Mouse (Mus musculus): ENCODE results near the gene Rpl22. TPM values are rescaled to one million over a fixed set of nuclear protein-coding genes. Genes with fewer than 3 reads are reported as not detected.

The Rpl22 gene
- polyA plus RNA-seq, 1 experiment from 2014 or later, result 372 TPM

- no peak overlapping the region for H3K27ac ChIP-seq (replicated peaks)
- no peak overlapping the region for H3K4me2 ChIP-seq (replicated peaks; ENCODE audit: low read depth)
- no peak for ATAC-seq (ENCODE audit: low FRiP score, low TSS enrichment)
- H3K4me1 ChIP-seq (replicated peaks; ENCODE audit: control insufficient read depth, insufficient read depth), result no peaks in the 10 kb centered on the region
- no peak for TF ChIP-seq EP300 (optimal IDR thresholded peaks at IDR 0.05)
- TF ChIP-seq CTCF (IDR thresholded peaks at IDR 0.05; ENCODE audit: low read depth), result no peak
- WGBS, result 27% methylated on average over 8 of the region's 8 CpGs
- no peaks in the 10 kb centered on the region for H3K36me3 ChIP-seq (ENCODE audit: control insufficient read depth, insufficient read depth, low read length)
- DNase-seq (ENCODE audit: low spot score), result no peak
- no peak overlapping the region for H3K9ac ChIP-seq (ENCODE audit: low read length)
- no peak overlapping the region for H3K4me3 ChIP-seq (ENCODE audit: low read depth, low read length)
- no peaks in the 10 kb centered on the region for H3K27me3 ChIP-seq (ENCODE audit: control insufficient read depth, insufficient read depth, low read length)
- H3K9me3 ChIP-seq (ENCODE audit: control insufficient read depth, low read length), result no peaks in the 10 kb centered on the region
Observed at GRCm38 (mm10) chr4:152350722-152351421, 25.3 kb downstream of the Rpl22 start.

DNA sequence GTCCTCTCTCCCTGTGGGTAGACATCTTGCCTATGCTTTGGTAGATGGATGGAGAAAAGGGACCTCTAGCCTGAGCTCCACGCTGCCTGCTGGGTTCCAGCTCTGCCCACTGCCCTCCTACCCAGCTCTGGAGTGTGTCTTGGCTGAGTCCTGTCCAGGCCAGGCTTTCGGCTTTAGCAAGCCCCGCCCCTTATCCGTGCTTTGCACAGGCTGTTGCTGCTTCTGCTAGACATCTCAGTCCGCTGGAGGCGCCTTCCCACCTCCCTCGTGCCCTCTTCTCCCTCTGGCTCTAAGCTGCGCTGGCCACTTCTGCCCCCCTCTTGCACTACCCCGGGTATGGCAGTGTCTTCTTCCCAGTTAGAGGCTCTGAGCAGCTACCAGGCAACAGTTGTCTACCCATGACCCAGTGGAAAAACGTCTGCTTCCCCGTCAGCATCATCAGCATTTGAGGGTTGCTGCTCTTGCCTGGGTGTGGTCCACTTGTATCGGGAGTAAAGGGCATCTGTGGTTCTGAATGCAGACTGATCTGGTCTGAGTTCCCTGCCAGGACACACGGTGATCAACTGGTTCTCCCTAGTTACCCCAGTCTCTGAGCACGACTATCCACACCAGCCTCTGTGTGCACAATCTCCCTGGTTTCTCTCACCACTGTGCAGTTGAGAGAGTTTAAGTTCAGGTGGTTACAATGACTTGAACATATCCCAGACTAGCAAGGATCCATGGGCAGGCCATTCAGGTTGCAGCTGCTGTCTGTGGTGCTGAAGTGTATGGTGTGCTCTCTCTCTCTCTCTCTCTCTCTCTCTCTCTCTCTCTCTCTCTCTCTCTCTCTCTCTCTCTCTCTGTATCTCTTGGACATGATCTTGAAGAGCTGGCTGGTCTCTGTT is 26.1 kb downstream of the Rpl22 start:
- H3K9me3 ChIP-seq (ENCODE audit: control insufficient read depth, low read length), result no peaks in the 10 kb centered on the region
- no peak overlapping the region for H3K27ac ChIP-seq (replicated peaks)
- no peak overlapping the region for H3K4me3 ChIP-seq (ENCODE audit: low read depth, low read length)
- no peaks in the 10 kb centered on the region for H3K4me1 ChIP-seq (replicated peaks; ENCODE audit: control insufficient read depth, insufficient read depth)
- no peaks in the 10 kb centered on the region for H3K27me3 ChIP-seq (ENCODE audit: control insufficient read depth, insufficient read depth, low read length)
- H3K9ac ChIP-seq (ENCODE audit: low read length), result no peak overlapping the region
- ATAC-seq (ENCODE audit: low FRiP score, low TSS enrichment), result 0 out of 2 replicates have a peak, but pooled peaks have one; percentile 33
- peak; percentile 31 for DNase-seq (ENCODE audit: low spot score)
- no peak overlapping the region for H3K4me2 ChIP-seq (replicated peaks; ENCODE audit: low read depth)
- no peaks in the 10 kb centered on the region for H3K36me3 ChIP-seq (ENCODE audit: control insufficient read depth, insufficient read depth, low read length)
- TF ChIP-seq CTCF (IDR thresholded peaks at IDR 0.05; ENCODE audit: low read depth) (no peak), EP300 (optimal IDR thresholded peaks at IDR 0.05) (no peak)
- WGBS, result 13% methylated on average over 11 of the region's 14 CpGs

DNA sequence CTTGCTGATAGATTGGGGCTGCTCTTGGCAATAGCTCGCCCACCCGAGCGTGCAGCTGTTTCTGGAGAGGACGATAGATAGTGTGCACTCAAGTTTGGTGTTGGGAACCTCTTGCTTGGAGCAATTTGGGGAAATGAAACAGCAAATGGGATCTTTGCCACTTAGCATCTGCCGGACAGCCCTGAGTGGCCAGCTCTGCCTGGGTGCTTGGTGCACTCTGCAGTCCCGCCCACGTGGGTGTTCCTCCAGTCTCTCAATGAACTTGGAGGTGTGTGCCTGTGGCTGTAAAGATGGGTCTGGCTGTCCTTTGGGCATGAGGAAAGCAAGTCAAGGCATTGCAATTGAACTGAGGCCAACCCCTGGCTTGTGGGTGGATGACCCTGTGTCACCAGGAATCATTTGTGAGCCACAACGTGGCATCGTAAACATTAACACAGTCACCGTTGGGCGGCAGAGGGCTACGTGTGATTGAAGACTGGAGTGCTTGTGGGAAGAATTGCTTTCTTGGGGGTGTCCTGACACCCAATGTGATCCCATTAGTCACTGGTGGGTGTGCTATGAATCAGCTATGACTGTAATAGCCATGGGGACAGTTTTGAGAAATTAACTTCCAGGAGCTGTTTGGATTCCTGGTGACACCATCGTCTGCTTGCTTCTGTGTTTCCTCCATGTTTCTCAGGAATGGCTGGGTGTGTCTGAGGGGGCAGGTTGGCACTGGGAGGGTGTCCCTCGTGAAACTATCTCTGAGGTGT is 28.5 kb downstream of the Rpl22 start:
- H3K4me1 ChIP-seq (replicated peaks; ENCODE audit: control insufficient read depth, insufficient read depth), result no peaks in the 10 kb centered on the region
- no peak for TF ChIP-seq EP300 (optimal IDR thresholded peaks at IDR 0.05)
- no peak overlapping the region for H3K9ac ChIP-seq (ENCODE audit: low read length)
- H3K27me3 ChIP-seq (ENCODE audit: control insufficient read depth, insufficient read depth, low read length), result no peaks in the 10 kb centered on the region
- no peak for ATAC-seq (ENCODE audit: low FRiP score, low TSS enrichment)
- H3K4me2 ChIP-seq (replicated peaks; ENCODE audit: low read depth), result no peak overlapping the region
- no peaks in the 10 kb centered on the region for H3K36me3 ChIP-seq (ENCODE audit: control insufficient read depth, insufficient read depth, low read length)
- no peak overlapping the region for H3K4me3 ChIP-seq (ENCODE audit: low read depth, low read length)
- no peak for DNase-seq (ENCODE audit: low spot score)
- H3K9me3 ChIP-seq (ENCODE audit: control insufficient read depth, low read length), result no peaks in the 10 kb centered on the region
- 68% methylated on average over 14 of the region's 14 CpGs for WGBS
- H3K27ac ChIP-seq (replicated peaks), result no peak overlapping the region

- Histone ChIP-seq H3K9ac (ENCODE audit: low read length) (no peak overlapping the region), H3K27ac (replicated peaks) (no peak overlapping the region), H3K9me3 (ENCODE audit: control insufficient read depth, low read length) (no peaks in the 10 kb centered on the region), H3K4me2 (replicated peaks; ENCODE audit: low read depth) (no peak overlapping the region), H3K27me3 (ENCODE audit: control insufficient read depth, insufficient read depth, low read length) (no peaks in the 10 kb centered on the region), H3K36me3 (ENCODE audit: control insufficient read depth, insufficient read depth, low read length) (no peaks in the 10 kb centered on the region), H3K4me1 (replicated peaks; ENCODE audit: control insufficient read depth, insufficient read depth) (no peaks in the 10 kb centered on the region), H3K4me3 (ENCODE audit: low read depth, low read length) (no peak overlapping the region)
- TF ChIP-seq CTCF (IDR thresholded peaks at IDR 0.05; ENCODE audit: low read depth) (no peak), EP300 (optimal IDR thresholded peaks at IDR 0.05) (no peak)
- no peak for DNase-seq (ENCODE audit: low spot score)
- 72% methylated on average over 7 of the region's 7 CpGs for WGBS
- ATAC-seq (ENCODE audit: low FRiP score, low TSS enrichment), result no peak
Observed at GRCm38 (mm10) chr4:152355672-152356071, 30.1 kb downstream of the Rpl22 start.

DNA sequence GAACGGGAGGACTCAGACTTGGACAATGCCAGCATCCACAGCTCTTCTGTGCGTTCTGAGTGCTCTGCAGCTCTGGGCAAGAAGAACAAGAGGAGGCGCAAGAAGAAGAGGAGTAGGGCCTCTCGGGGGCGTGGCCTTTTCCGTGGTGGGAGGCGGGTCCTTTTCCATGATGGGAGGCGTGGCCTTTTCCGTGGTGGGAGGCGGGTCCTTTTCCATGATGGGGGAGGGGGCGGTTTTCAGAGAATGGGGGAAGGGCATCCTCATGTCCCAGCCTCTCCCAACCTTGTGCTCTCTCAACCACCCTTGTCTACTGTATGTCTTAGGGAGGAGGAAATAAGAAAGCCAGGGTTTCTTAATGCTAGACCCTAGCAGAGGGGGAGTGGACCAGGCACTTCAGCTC is 34.2 kb downstream of the Rpl22 start:
- TF ChIP-seq EP300 (optimal IDR thresholded peaks at IDR 0.05), result no peak
- TF ChIP-seq CTCF (IDR thresholded peaks at IDR 0.05; ENCODE audit: low read depth), result no peak
- ATAC-seq (ENCODE audit: low FRiP score, low TSS enrichment), result no peak
- H3K27me3 ChIP-seq (ENCODE audit: control insufficient read depth, insufficient read depth, low read length), result no peaks in the 10 kb centered on the region
- no peak overlapping the region for H3K4me2 ChIP-seq (replicated peaks; ENCODE audit: low read depth)
- H3K9me3 ChIP-seq (ENCODE audit: control insufficient read depth, low read length), result no peaks in the 10 kb centered on the region
- DNase-seq (ENCODE audit: low spot score), result no peak
- no peaks in the 10 kb centered on the region for H3K4me1 ChIP-seq (replicated peaks; ENCODE audit: control insufficient read depth, insufficient read depth)
- H3K27ac ChIP-seq (replicated peaks), result no peak overlapping the region
- H3K36me3 ChIP-seq (ENCODE audit: control insufficient read depth, insufficient read depth, low read length), result no peaks in the 10 kb centered on the region
- 12% methylated on average over 9 of the region's 11 CpGs for WGBS
- H3K4me3 ChIP-seq (ENCODE audit: low read depth, low read length), result no peak overlapping the region
- H3K9ac ChIP-seq (ENCODE audit: low read length), result no peak overlapping the region
